Mouse (Mus musculus) embryonic facial prominence, embryonic 11.5 days (tissue): ENCODE results near the gene Krtap4-9. TPM values are rescaled to one million over a fixed set of nuclear protein-coding genes. Genes with fewer than 3 reads are reported as not detected.
"Not testable (repeated sequence)": the region's sequence is repeated elsewhere in the genome, so short reads cannot be mapped to it uniquely, and the experiment has no call there.

Experiments
- ATAC-seq: fragments of 200-750 bp; cut with Nextera tagmentation; replicated peaks from 2 replicates; pipeline ENCODE4 v1.8.0; 2017; ENCODE audit warnings: low read depth; ENCODE audit not compliant: insufficient number of reproducible peaks, low FRiP score, low TSS enrichment
- DNase-seq: peaks from one replicate; pipeline ENCODE4 v3.0.0-alpha.2; 2015; ENCODE audit warnings: low spot score
- H3K27ac ChIP-seq: fragments of 300-500 bp; sonication (generic); replicated peaks from 2 replicates; pipeline ENCODE4 v1.5.1; 2014; ENCODE audit warnings: mild to moderate bottlenecking, low read depth, low read length, control low read depth
- H3K27me3 ChIP-seq: fragments of 300-500 bp; sonication (generic); 2 replicates; pipeline ENCODE4 v1.6.1; 2014; ENCODE audit warnings: mild to moderate bottlenecking, low read length, moderate library complexity, mixed read lengths; ENCODE audit not compliant: control insufficient read depth, insufficient read depth
- H3K36me3 ChIP-seq: fragments of 300-500 bp; sonication (generic); replicated peaks from 2 replicates; pipeline ENCODE4 v1.6.1; 2014; ENCODE audit warnings: low read depth, mild to moderate bottlenecking, low read length, moderate library complexity, mixed read lengths; ENCODE audit not compliant: control insufficient read depth, insufficient read depth
- H3K4me1 ChIP-seq: fragments of 300-500 bp; sonication (generic); 2 replicates; pipeline ENCODE4 v1.6.1; 2014; ENCODE audit warnings: low read length, mixed read lengths; ENCODE audit not compliant: control insufficient read depth, insufficient read depth
- H3K4me2 ChIP-seq: fragments of 300-500 bp; sonication (generic); 2 replicates; pipeline ENCODE4 v1.6.1; 2014; ENCODE audit warnings: low read depth, mild to moderate bottlenecking, control low read depth, low read length, moderate library complexity
- H3K4me3 ChIP-seq: fragments of 300-500 bp; sonication (generic); 2 replicates; pipeline ENCODE4 v1.5.1; 2014; ENCODE audit warnings: low read depth, low read length, control low read depth
- H3K9ac ChIP-seq: fragments of 300-500 bp; sonication (generic); replicated peaks from 2 replicates; pipeline ENCODE4 v1.6.1; 2014; ENCODE audit warnings: mild to moderate bottlenecking, control low read depth, low read length
- H3K9me3 ChIP-seq: fragments of 300-500 bp; sonication (generic); replicated peaks from 2 replicates; pipeline ENCODE4 v1.6.1; 2016; ENCODE audit warnings: mild to moderate bottlenecking, low read length, inconsistent platforms, mixed read lengths; ENCODE audit not compliant: control insufficient read depth
- WGBS: fragments of 180-500 bp; shearing (Covaris S2); extraction: QIAGEN DNeasy Blood & Tissue Kit; methylation state at CpG from one replicate; pipeline ENCODE4 v1.1.7; 2014; 5-methylcytosine and 5-hydroxymethylcytosine counted together
- polyA plus RNA-seq: library from polyadenylated mRNA; unstranded; fragments of >200 nt; fragmentation: Nextera tagmentation; extraction: Ambion mirVana; gene quantifications from 2 replicates; pipeline ENCODE4 v1.2.1, GENCODE M21; 2014

Krtap4-9 gene
- polyA plus RNA-seq, 1 experiment from 2014 or later: not detected

DNA sequence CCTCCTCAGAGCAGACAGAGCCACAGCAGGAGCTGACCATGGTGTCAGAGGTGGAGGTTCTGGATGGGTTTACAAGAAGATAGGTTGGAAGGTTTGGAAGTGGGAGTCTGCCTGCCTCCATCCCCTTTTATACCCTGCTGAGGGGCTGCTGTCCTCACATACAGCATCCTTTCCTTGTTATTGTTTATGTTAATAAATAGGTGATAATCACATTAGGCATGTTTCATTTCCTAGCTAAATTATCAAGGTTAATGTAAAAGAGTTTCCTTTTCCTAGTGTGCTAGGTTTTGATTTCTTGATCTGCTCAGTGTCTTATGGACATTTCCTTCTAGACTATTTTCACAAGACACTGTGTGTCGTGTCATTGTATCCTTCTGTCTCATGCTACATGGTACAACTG is 13.8 kb downstream of the Krtap4-9 start, which contains the start of gene Gm11569:
TSS of gene Gm11569 (minus strand) at position 101 of the 400 bp plus-strand sequence.
- WGBS: no CpG with 5 or more reads among the region's 1 CpGs
- not testable (repeated sequence) for H3K27ac ChIP-seq, H3K36me3 ChIP-seq, ATAC-seq, H3K4me3 ChIP-seq, H3K27me3 ChIP-seq, H3K9me3 ChIP-seq, H3K4me1 ChIP-seq, DNase-seq, H3K9ac ChIP-seq, H3K4me2 ChIP-seq

DNA sequence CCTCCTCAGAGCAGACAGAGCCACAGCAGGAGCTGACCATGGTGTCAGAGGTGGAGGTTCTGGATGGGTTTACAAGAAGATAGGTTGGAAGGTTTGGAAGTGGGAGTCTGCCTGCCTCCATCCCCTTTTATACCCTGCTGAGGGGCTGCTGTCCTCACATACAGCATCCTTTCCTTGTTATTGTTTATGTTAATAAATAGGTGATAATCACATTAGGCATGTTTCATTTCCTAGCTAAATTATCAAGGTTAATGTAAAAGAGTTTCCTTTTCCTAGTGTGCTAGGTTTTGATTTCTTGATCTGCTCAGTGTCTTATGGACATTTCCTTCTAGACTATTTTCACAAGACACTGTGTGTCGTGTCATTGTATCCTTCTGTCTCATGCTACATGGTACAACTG is 19.3 kb downstream of the Krtap4-9 start, which contains the start of gene Gm11554:
TSS of gene Gm11554 (minus strand) at position 101 of the 400 bp plus-strand sequence.
- H3K9me3 ChIP-seq, DNase-seq, H3K4me2 ChIP-seq, H3K27me3 ChIP-seq, H3K9ac ChIP-seq, H3K36me3 ChIP-seq, H3K27ac ChIP-seq, ATAC-seq, H3K4me1 ChIP-seq, H3K4me3 ChIP-seq: not testable (repeated sequence)
- no CpG with 5 or more reads among the region's 1 CpGs for WGBS

GRCm38 (mm10) chr11:99809792-99810191 is 24.8 kb downstream of the Krtap4-9 start, which contains the start of gene Krtap4-13:
Gene Krtap4-13 (minus strand): TSS chr11:99809892.
- H3K4me3 ChIP-seq, ATAC-seq, H3K36me3 ChIP-seq, DNase-seq, H3K4me2 ChIP-seq, H3K27ac ChIP-seq, H3K27me3 ChIP-seq, H3K9ac ChIP-seq, H3K4me1 ChIP-seq, H3K9me3 ChIP-seq: not testable (repeated sequence)

- H3K4me1 ChIP-seq, DNase-seq, H3K4me3 ChIP-seq, H3K27ac ChIP-seq, H3K4me2 ChIP-seq, H3K9me3 ChIP-seq, H3K27me3 ChIP-seq, ATAC-seq, H3K9ac ChIP-seq, H3K36me3 ChIP-seq: not testable (repeated sequence)
- 82% methylated on average over 2 of the region's 2 CpGs for WGBS
Observed at GRCm38 (mm10) chr11:99815566-99815965, 30.6 kb downstream of the Krtap4-9 start, which contains the start of gene Gm11564. Gene Gm11564 (minus strand): TSS chr11:99815666.

Other genes starting within 250 kb of the Krtap4-9 start
- not detected in 2 replicates for gene Krt40, start 242.0 kb upstream of the Krtap4-9 start, polyA plus RNA-seq
- not detected in 2 replicates for gene Krtap3-3, start 234.3 kb upstream of the Krtap4-9 start, polyA plus RNA-seq
- gene Krtap3-2, start 228.3 kb upstream of the Krtap4-9 start, polyA plus RNA-seq: not detected in 2 replicates
- not detected in 2 replicates for gene Gm11939, start 225.7 kb upstream of the Krtap4-9 start, polyA plus RNA-seq
- gene Krtap3-1, start 218.6 kb upstream of the Krtap4-9 start, polyA plus RNA-seq: not detected in 2 replicates
- gene Krtap1-5, start 204.2 kb upstream of the Krtap4-9 start, polyA plus RNA-seq: not detected in 2 replicates
- not detected in 2 replicates for gene Krtap1-4, start 201.5 kb upstream of the Krtap4-9 start, polyA plus RNA-seq
- gene Krtap1-3, start 193.9 kb upstream of the Krtap4-9 start, polyA plus RNA-seq: not detected in 2 replicates
- not detected in 2 replicates for gene Krtap9-3, start 187.1 kb upstream of the Krtap4-9 start, polyA plus RNA-seq
- gene Gm11938, start 181.9 kb upstream of the Krtap4-9 start, polyA plus RNA-seq: not detected in 2 replicates
- not detected in 2 replicates for gene Gm11937, start 175.0 kb upstream of the Krtap4-9 start, polyA plus RNA-seq
- gene Krtap2-4, start 170.4 kb upstream of the Krtap4-9 start, polyA plus RNA-seq: not detected in 2 replicates
- gene Gm11562, start 164.8 kb upstream of the Krtap4-9 start, polyA plus RNA-seq: not detected in 2 replicates
- gene Krtap4-1, start 157.0 kb upstream of the Krtap4-9 start, polyA plus RNA-seq: not detected in 2 replicates
- gene Krtap4-2, start 150.1 kb upstream of the Krtap4-9 start, polyA plus RNA-seq: not detected in 2 replicates
- gene Krtap4-7, start 141.1 kb upstream of the Krtap4-9 start, polyA plus RNA-seq: not detected in 2 replicates
- gene Gm11555, start 135.0 kb upstream of the Krtap4-9 start, polyA plus RNA-seq: not detected in 2 replicates
- gene Gm11563, start 126.2 kb upstream of the Krtap4-9 start, polyA plus RNA-seq: not detected in 2 replicates
- gene Krtap4-6, start 119.2 kb upstream of the Krtap4-9 start, polyA plus RNA-seq: not detected in 2 replicates
- not detected in 2 replicates for gene Gm14190, start 94.5 kb upstream of the Krtap4-9 start, polyA plus RNA-seq
- not detected in 2 replicates for gene Gm14180, start 50.9 kb upstream of the Krtap4-9 start, polyA plus RNA-seq
- gene Gm11595, start 12.3 kb upstream of the Krtap4-9 start, polyA plus RNA-seq: not detected in 2 replicates
- gene Krtap4-8, start 4.5 kb upstream of the Krtap4-9 start, polyA plus RNA-seq: not detected in 2 replicates
- not detected in 2 replicates for gene Gm11596, start 8.3 kb downstream of the Krtap4-9 start, polyA plus RNA-seq
- gene Gm11569, start 13.7 kb downstream of the Krtap4-9 start, polyA plus RNA-seq: not detected in 2 replicates
- gene Gm11554, start 19.2 kb downstream of the Krtap4-9 start, polyA plus RNA-seq: not detected in 2 replicates
- not detected in 2 replicates for gene Krtap4-13, start 24.7 kb downstream of the Krtap4-9 start, polyA plus RNA-seq
- not detected in 2 replicates for gene Gm11564, start 30.5 kb downstream of the Krtap4-9 start, polyA plus RNA-seq
- gene 2300003K06Rik, start 52.9 kb downstream of the Krtap4-9 start, polyA plus RNA-seq: not detected in 2 replicates
- not detected in 2 replicates for gene Krtap4-16, start 66.4 kb downstream of the Krtap4-9 start, polyA plus RNA-seq
- not detected in 2 replicates for gene Gm11568, start 72.7 kb downstream of the Krtap4-9 start, polyA plus RNA-seq
- gene Gm11559, start 79.3 kb downstream of the Krtap4-9 start, polyA plus RNA-seq: not detected in 2 replicates
- gene Krtap9-1, start 88.2 kb downstream of the Krtap4-9 start, polyA plus RNA-seq: not detected in 2 replicates
- not detected in 2 replicates for gene Gm11567, start 94.0 kb downstream of the Krtap4-9 start, polyA plus RNA-seq
- gene Krtap31-1, start 122.7 kb downstream of the Krtap4-9 start, polyA plus RNA-seq: not detected in 2 replicates
- gene Gm11565, start 129.6 kb downstream of the Krtap4-9 start, polyA plus RNA-seq: not detected in 2 replicates
- not detected in 2 replicates for gene Krtap31-2, start 151.1 kb downstream of the Krtap4-9 start, polyA plus RNA-seq
- not detected in 2 replicates for gene Krtap9-5, start 163.3 kb downstream of the Krtap4-9 start, polyA plus RNA-seq
- not detected in 2 replicates for gene Krtap29-1, start 193.9 kb downstream of the Krtap4-9 start, polyA plus RNA-seq
- gene Krtap16-1, start 201.4 kb downstream of the Krtap4-9 start, polyA plus RNA-seq: not detected in 2 replicates
- gene Krtap17-1, start 208.8 kb downstream of the Krtap4-9 start, polyA plus RNA-seq: not detected in 2 replicates
- not detected in 2 replicates for gene Krt33a, start 231.0 kb downstream of the Krtap4-9 start, polyA plus RNA-seq
- gene Krt33b, start 244.7 kb downstream of the Krtap4-9 start, polyA plus RNA-seq: not detected in 2 replicates